Mouse (Mus musculus) adrenal gland, adult 8-10 months (tissue): ENCODE data around the gene Ptprc. TPM values are rescaled to one million over a fixed set of nuclear protein-coding genes. Genes with fewer than 3 reads are reported as not detected.

ENCODE experiments used
- DNase-seq: peaks from one replicate; pipeline ENCODE4 v3.0.0; 2022
- total RNA-seq, 4 experiments: library from RNA; stranded (reverse); gene quantifications; 2 replicates each; pipeline ENCODE4 v1.2.4; 2022

Gene Ptprc
- total RNA-seq, 4 experiments from 2014 or later, result 6.8 to 18.3 (median 12.3) TPM

DNA sequence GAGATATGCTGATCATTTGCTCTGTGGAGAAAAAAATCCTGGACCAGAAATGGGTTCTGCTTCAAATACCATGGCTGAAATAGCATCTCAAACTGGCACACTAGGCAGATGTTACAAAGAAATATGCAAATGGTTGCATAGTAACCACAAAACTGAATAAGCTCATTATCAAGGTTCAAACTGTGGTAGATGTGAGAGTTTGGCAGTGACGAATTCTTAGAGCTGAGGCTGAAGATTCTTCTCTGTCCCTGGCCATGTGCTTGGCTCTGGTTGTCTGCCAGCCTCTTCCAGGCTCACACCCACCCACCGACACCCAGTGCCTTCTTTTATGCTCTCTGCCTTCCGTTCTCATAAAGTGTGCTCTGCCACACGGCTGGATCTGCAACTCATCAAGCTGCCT lies 26.7 kb downstream of the Ptprc start:
- no peak for DNase-seq

DNA sequence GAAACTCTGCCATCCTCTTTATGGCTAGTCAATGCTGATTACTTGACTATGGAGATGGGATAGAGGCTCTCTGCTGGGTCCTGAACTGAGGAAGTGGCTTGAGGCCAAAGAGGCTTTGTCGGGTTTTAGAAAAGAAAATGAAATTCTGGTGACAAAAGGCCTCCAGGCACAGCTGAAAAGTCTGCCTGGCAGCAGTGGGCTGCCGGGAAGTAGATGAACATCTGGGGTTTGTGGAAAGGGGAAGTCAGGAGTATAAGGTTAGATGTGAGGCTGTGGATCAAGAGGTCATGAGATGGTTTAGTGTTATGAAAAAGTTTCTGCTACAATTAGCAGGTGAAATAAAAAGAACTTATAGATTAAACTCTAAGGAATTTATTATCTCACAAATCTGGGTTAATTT lies 29.9 kb downstream of the Ptprc start:
- DNase-seq, result no peak

- no peak for DNase-seq
These were observed 30.4 kb downstream of the Ptprc start for GRCm38 (mm10) chr1:138145148-138145547.

DNA sequence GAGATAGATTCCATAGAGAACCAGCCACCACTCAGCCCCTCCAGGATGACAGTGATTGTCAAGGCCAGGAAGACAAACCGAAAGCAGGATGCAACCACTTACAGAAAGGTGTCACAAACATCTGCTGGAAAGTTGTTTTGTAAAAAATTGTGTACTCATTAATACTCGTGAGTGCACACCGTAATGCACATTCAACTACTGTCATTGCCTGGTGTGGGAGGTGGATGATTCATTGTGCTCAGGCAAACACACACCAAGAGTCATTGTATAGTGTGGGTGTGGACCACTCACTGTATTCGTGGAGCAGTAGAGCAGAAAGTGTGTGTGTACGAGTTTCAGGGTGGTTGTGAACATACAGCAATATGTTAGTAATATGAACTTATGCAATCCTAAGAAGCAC lies 31.1 kb downstream of the Ptprc start:
- DNase-seq, result no peak

DNA sequence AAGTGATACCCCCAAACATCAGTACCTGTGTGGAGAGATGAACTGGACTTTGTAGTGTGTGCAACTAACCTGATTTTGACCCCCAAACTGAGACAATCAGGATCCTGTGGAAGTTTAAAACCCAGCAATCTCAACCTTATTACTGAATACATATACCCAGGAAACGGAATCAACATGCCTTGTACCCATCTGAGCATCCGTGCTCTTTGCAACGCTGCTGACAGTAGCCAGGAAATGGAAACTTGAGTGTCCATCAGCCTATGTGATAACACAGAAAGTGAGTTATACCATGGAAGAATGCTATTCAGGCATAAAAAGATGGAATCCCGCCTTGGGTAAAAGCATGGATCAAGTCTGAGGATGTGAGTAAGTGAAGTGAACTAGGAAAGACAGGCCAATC lies 34.7 kb downstream of the Ptprc start:
- no peak for DNase-seq

GRCm38 (mm10) chr1:138137696-138138095 lies 37.8 kb downstream of the Ptprc start:
- DNase-seq, result no peak

GRCm38 (mm10) chr1:138137024-138137577 lies 38.4 kb downstream of the Ptprc start:
- no peak for DNase-seq

- DNase-seq, result peak; percentile 14
These were observed 39.1 kb downstream of the Ptprc start for GRCm38 (mm10) chr1:138136373-138136779.

DNA sequence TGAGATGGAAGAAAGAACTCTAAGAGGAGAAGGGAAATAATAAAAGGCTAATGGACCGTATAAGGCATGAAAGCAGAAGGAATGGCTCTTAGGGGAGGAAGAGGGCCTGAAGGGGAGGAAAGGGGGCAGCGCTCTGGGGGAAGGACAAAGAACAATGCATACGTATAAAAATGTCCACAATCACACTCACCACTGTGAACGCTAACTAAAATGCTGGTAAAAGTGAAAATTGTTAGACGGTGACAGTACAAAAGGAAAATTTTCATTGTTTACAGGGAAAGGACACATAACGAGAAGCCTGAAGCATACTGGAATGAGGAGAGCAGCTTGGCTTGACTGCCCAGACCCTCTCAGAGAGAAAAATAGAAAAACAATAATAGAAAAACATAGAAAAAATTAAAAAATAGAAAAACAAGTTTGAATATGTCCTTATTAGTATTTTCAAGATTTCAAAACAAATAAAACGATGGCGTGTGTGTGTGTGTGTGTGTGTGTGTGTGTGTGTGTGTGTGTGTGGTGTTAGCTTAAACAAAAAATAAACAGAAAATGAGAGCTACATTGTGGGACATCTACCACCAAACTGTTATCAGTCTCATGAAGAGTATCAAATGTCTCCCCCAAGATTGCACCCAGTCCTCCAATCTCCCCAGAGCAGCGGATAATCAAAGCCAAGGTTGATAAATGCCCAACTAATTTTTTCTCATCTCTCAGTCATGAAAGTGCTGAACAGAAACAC lies 39.7 kb downstream of the Ptprc start:
- DNase-seq, result no peak

DNA sequence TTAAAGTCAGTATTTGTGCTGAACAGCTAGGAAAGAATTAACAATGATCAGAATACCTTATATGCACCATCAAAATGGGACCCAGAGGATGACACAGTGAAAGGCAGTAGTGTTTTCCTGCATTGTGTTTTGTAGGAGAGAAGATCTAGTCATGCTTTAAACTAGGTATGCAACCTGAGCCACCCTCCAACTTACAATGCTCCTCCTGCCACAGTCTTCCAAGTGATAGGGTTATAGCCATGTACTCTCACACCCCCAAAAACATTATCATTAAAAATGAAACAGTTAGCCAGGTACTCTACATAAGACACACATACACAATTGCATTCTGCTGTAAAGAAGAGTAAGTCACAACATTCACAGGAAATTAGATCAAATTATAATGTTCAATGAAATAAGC lies 40.4 kb downstream of the Ptprc start:
- DNase-seq, result no peak

DNA sequence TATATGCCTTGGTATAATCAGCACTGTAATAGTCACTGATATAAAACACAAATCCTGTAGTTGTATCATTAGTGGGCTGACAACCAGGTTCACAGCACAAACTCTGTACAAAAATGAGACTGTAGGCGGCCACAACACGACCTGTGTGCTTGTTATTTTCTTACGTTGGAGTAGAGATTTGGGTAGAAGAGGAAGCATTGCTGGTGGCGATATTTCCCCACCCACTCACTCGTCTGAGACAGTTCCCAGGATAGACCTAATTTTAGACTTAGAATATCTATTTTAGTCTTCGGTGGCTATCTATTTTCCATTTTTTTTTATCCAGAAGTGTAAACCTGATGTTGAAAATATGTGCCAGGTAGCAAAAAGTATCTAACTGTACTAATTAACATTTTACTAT lies 41.2 kb downstream of the Ptprc start:
- DNase-seq, result no peak

DNA sequence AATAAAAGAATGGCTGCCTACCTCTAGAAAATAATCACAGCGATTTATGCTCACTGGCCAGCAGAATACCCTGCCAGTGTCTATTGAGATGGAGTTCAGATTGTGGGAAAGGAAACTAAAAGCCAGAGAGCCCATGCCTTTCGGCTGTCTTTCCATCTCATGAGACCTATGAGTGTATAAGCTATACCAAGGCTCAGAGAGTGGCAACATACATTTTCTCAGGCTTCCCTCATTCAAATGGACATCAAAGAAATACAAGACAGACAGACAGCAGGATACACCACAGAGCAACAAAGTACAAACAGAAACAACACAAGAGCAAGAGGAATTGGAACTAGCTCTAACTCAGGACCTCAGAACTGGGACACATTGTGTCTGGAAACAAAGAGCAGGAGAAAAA lies 43.8 kb downstream of the Ptprc start:
- DNase-seq, result no peak

- no peak for DNase-seq
These were observed 45.4 kb downstream of the Ptprc start for GRCm38 (mm10) chr1:138130145-138130544.

DNA sequence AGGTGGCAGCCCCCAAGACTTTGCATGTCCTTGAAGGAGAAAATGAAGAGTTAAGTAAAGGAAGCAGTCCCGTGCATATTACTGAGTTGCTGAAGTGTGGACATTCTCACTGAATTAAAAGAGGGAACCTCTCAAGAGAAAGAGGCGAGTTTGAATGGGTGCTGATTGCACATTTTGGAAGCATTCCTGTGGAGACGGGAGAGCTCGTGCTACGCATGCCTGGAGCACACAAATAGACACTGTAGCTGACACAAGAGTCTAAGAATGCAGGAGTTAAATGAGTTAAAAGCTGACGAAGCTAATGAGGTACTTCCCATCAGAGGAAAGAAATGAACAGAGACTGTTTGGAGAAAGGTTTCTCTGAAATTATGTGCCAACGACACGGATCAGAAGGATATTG lies 48.7 kb downstream of the Ptprc start:
- no peak for DNase-seq

- no peak for DNase-seq
These were observed 50.2 kb downstream of the Ptprc start for GRCm38 (mm10) chr1:138125281-138125680.

- no peak for DNase-seq
These were observed 51.6 kb downstream of the Ptprc start for GRCm38 (mm10) chr1:138123866-138124265.

GRCm38 (mm10) chr1:138119895-138120294 lies 55.6 kb downstream of the Ptprc start:
- no peak for DNase-seq

- no peak for DNase-seq
These were observed 82.3 kb downstream of the Ptprc start for GRCm38 (mm10) chr1:138093219-138093618.

- DNase-seq, result peak; percentile 1
These were observed 89.7 kb downstream of the Ptprc start for GRCm38 (mm10) chr1:138085810-138086209.

- DNase-seq, result no peak
These were observed 91.8 kb downstream of the Ptprc start for GRCm38 (mm10) chr1:138083707-138084106.

- DNase-seq, result no peak
These were observed 95.2 kb downstream of the Ptprc start for GRCm38 (mm10) chr1:138080308-138080707.

DNA sequence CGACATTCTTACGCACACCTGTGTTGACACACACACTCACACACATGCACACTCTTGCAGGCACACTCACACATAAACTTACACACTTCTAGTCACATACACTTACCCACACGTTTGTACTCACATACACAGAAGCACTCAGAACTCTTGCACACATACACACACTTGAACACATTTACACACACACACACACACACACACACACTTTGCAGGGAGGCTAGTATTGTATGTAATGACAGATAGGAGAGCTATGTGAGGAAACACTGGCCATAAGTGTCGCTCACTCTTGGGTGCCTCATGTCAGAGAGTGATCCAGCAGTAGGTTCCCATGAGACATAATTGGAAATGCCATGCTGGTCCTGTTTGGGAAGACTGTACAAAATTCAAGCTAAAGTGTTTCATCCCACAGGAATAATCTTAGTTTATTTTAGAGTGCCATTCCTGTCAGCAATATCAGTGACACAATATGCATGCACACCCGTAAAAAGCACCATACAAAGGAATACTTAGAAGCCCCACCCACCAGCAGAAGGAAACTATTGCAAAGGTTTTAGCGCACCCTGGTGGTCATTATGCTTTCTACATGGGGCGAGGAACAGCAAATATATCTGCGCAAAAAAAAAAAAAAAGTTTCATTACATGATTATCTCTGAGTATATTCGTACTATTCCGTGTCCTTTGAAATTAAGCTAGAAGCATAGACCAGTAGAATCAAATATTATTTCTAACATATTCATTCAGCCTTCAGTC lies 131.1 kb downstream of the Ptprc start:
- DNase-seq, result peak; percentile 32

DNA sequence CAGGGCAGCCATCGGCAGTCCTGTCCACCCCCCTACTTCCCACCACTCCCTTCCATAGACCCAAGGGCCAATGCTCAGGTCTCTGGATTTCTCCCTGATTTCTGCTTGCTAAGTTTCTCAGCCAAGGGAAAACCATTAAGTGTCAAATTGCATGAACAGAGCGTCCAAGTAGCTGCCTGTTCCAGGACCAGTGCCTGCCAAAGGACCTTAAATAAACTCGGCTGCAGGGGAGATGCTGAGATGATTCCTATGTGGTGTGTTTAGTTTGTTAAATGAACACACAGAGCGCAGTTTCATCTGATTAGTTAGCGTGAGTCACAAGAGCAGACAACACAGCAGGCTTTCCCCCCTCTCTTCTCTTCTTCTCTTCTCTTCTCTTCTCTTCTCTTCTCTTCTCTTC lies 135.0 kb downstream of the Ptprc start:
- no peak for DNase-seq

- no peak for DNase-seq
These were observed 136.3 kb downstream of the Ptprc start for GRCm38 (mm10) chr1:138039201-138039600.
